Mouse (Mus musculus): Measurements from ENCODE around the gene Zc3hav1. TPM values are rescaled to one million over a fixed set of nuclear protein-coding genes. Genes with fewer than 3 reads are reported as not detected.
"Not testable (repeated sequence)": the region's sequence is repeated elsewhere in the genome, so short reads cannot be mapped to it uniquely, and the experiment has no call there.

The Zc3hav1 gene
- 10 to 100 TPM in 2 of 4 experiments, 1 to 10 TPM in 2; 5.0 to 12.5 (median 7.5) TPM for total RNA-seq (2022)

GRCm38 (mm10) chr6:38353811-38354722 is at the start of gene Zc3hav1:
Gene Zc3hav1, minus strand, starts transcription at chr6:38354603.
- DNase-seq (ENCODE audit: low spot score in 2 of 2): peak in 1 of 2 experiments; percentile 6

- peak; percentile 47 to 59 for DNase-seq (ENCODE audit: low spot score in 2 of 2)
Observed at GRCm38 (mm10) chr6:38389671-38390070, 35.3 kb upstream of the Zc3hav1 start.

GRCm38 (mm10) chr6:38381129-38381771 is 26.8 kb upstream of the Zc3hav1 start, which contains the start of gene Ttc26:
Gene Ttc26, plus strand, starts transcription at chr6:38381469.
- peak; percentile 77 to 82 for DNase-seq (ENCODE audit: low spot score in 2 of 2)

GRCm38 (mm10) chr6:38380764-38381128 is 26.3 kb upstream of the Zc3hav1 start:
- DNase-seq (ENCODE audit: low spot score in 2 of 2): no peak

- DNase-seq (ENCODE audit: low spot score in 2 of 2): no peak
Observed at GRCm38 (mm10) chr6:38374271-38374670, 19.9 kb upstream of the Zc3hav1 start.

- no peak for DNase-seq (ENCODE audit: low spot score in 2 of 2)
Observed at GRCm38 (mm10) chr6:38369945-38370344, 15.5 kb upstream of the Zc3hav1 start.

GRCm38 (mm10) chr6:38364121-38364520 is 9.7 kb upstream of the Zc3hav1 start:
- DNase-seq (ENCODE audit: low spot score in 2 of 2): no peak

- no peak for DNase-seq (ENCODE audit: low spot score in 2 of 2)
Observed at GRCm38 (mm10) chr6:38363370-38363769, 9.0 kb upstream of the Zc3hav1 start.

- DNase-seq (ENCODE audit: low spot score in 2 of 2): no peak
Observed at GRCm38 (mm10) chr6:38361937-38362336, 7.5 kb upstream of the Zc3hav1 start.

- DNase-seq (ENCODE audit: low spot score in 2 of 2): no peak
Observed at GRCm38 (mm10) chr6:38361065-38361464, 6.7 kb upstream of the Zc3hav1 start.

- no peak for DNase-seq (ENCODE audit: low spot score in 2 of 2)
Observed at GRCm38 (mm10) chr6:38359736-38360499, 5.5 kb upstream of the Zc3hav1 start.

- DNase-seq (ENCODE audit: low spot score in 2 of 2): not testable (repeated sequence)
Observed at GRCm38 (mm10) chr6:38359044-38359735, 4.8 kb upstream of the Zc3hav1 start.

GRCm38 (mm10) chr6:38358253-38359027 is 4.0 kb upstream of the Zc3hav1 start:
- no peak for DNase-seq (ENCODE audit: low spot score in 2 of 2)

- DNase-seq (ENCODE audit: low spot score in 2 of 2): no peak
Observed at GRCm38 (mm10) chr6:38357603-38358252, 3.3 kb upstream of the Zc3hav1 start.

- DNase-seq (ENCODE audit: low spot score in 2 of 2): not testable (repeated sequence)
Observed at GRCm38 (mm10) chr6:38356661-38357433, 2.4 kb upstream of the Zc3hav1 start.

- DNase-seq (ENCODE audit: low spot score in 2 of 2): no peak
Observed at GRCm38 (mm10) chr6:38355862-38356261, 1.5 kb upstream of the Zc3hav1 start.

- DNase-seq (ENCODE audit: low spot score in 2 of 2): no peak
Observed at GRCm38 (mm10) chr6:38355354-38355823, 986 bp upstream of the Zc3hav1 start.

- DNase-seq (ENCODE audit: low spot score in 2 of 2): no peak
Observed at GRCm38 (mm10) chr6:38354723-38355353, 435 bp upstream of the Zc3hav1 start.

Data from layer of hippocampus, adult 8-10 months (tissue).